Mouse (Mus musculus) liver, embryonic 11.5 days (tissue): ENCODE results near the gene Pcna. TPM values are rescaled to one million over a fixed set of nuclear protein-coding genes. Genes with fewer than 3 reads are reported as not detected.
A peak's percentile ranks its signal among the peaks of the same experiment; 100 is the strongest.

Experiments used
- ATAC-seq: fragments of 200-750 bp; cut with Nextera tagmentation; replicated peaks from 2 replicates; pipeline ENCODE4 v1.8.0; 2017; ENCODE audit warnings: moderate number of reproducible peaks, mild to moderate bottlenecking, moderate TSS enrichment, moderate library complexity; ENCODE audit not compliant: low FRiP score
- DNase-seq: peaks from one replicate; pipeline ENCODE4 v3.0.0-alpha.2; 2017; ENCODE audit warnings: low spot score
- H3K27ac ChIP-seq: fragments of 300-500 bp; sonication (generic); 2 replicates; pipeline ENCODE4 v1.5.1; 2014; ENCODE audit warnings: mild to moderate bottlenecking, low read depth, low read length, control low read depth
- H3K27me3 ChIP-seq: fragments of 300-500 bp; sonication (generic); replicated peaks from 2 replicates; pipeline ENCODE4 v1.6.1; 2014; ENCODE audit warnings: low read length, mixed read lengths; ENCODE audit not compliant: control insufficient read depth, insufficient read depth
- H3K36me3 ChIP-seq: fragments of 300-500 bp; sonication (generic); 2 replicates; pipeline ENCODE4 v1.6.1; 2014; ENCODE audit warnings: mild to moderate bottlenecking, low read length, moderate library complexity, mixed read lengths; ENCODE audit not compliant: control insufficient read depth, insufficient read depth
- H3K4me1 ChIP-seq: fragments of 300-500 bp; sonication (generic); replicated peaks from 2 replicates; pipeline ENCODE4 v1.6.1; 2014; ENCODE audit warnings: low read length, mixed read lengths; ENCODE audit not compliant: control insufficient read depth, insufficient read depth
- H3K4me2 ChIP-seq: fragments of 300-500 bp; sonication (generic); 2 replicates; pipeline ENCODE4 v1.6.1; 2014; ENCODE audit warnings: mild to moderate bottlenecking, control low read depth, moderate library complexity
- H3K4me3 ChIP-seq: fragments of 300-500 bp; sonication (generic); 2 replicates; pipeline ENCODE4 v1.5.1; 2014; ENCODE audit warnings: low read depth, low read length, control low read depth
- H3K9ac ChIP-seq: fragments of 300-500 bp; sonication (generic); 2 replicates; pipeline ENCODE4 v1.6.1; 2014; ENCODE audit warnings: low read depth, low read length, control low read depth
- H3K9me3 ChIP-seq: fragments of 300-500 bp; sonication (generic); 2 replicates; pipeline ENCODE4 v1.6.1; 2016; ENCODE audit warnings: low read length, inconsistent platforms, mixed read lengths; ENCODE audit not compliant: control insufficient read depth
- WGBS: fragments of 180-500 bp; shearing (Covaris S2); extraction: QIAGEN DNeasy Blood & Tissue Kit; methylation state at CpG from one replicate; pipeline ENCODE4 v1.1.7; 2014; 5-methylcytosine and 5-hydroxymethylcytosine counted together
- polyA plus RNA-seq: library from polyadenylated mRNA; unstranded; fragments of >200 nt; fragmentation: Nextera tagmentation; extraction: Ambion mirVana; gene quantifications from 2 replicates; pipeline ENCODE4 v1.2.1, GENCODE M21; 2014

Gene Pcna
- polyA plus RNA-seq, 1 experiment from 2014 or later: 415 TPM

- WGBS: 67% methylated on average over 16 of the region's 16 CpGs
- Histone ChIP-seq H3K4me2 (no peak overlapping the region), H3K4me3 (no peak overlapping the region), H3K27me3 (no peaks in the 10 kb centered on the region), H3K36me3 (no peaks in the 10 kb centered on the region), H3K4me1 (no peaks in the 10 kb centered on the region), H3K9ac (no peak overlapping the region), H3K9me3 (no peaks in the 10 kb centered on the region), H3K27ac (no peak overlapping the region)
- DNase-seq (no peak), ATAC-seq (no peak)
These were observed 18.9 kb downstream of the Pcna start for GRCm38 (mm10) chr2:132233985-132234765.

GRCm38 (mm10) chr2:132232413-132232945 lies 20.6 kb downstream of the Pcna start:
- Histone ChIP-seq H3K4me1 (no peaks in the 10 kb centered on the region), H3K27ac (no peak overlapping the region), H3K4me2 (no peak overlapping the region), H3K4me3 (no peak overlapping the region), H3K36me3 (no peaks in the 10 kb centered on the region), H3K9ac (no peak overlapping the region), H3K9me3 (no peaks in the 10 kb centered on the region), H3K27me3 (no peaks in the 10 kb centered on the region)
- 88% methylated on average over 3 of the region's 3 CpGs for WGBS
- DNase-seq: no peak
- no peak for ATAC-seq

- Histone ChIP-seq H3K9ac (no peak overlapping the region), H3K9me3 (no peaks in the 10 kb centered on the region), H3K4me1 (no peaks in the 10 kb centered on the region), H3K4me2 (no peak overlapping the region), H3K4me3 (no peak overlapping the region), H3K27ac (no peak overlapping the region), H3K27me3 (no peaks in the 10 kb centered on the region), H3K36me3 (no peaks in the 10 kb centered on the region)
- ATAC-seq (no peak), DNase-seq (no peak)
- 79% methylated on average over 4 of the region's 4 CpGs for WGBS
These were observed 28.8 kb downstream of the Pcna start for GRCm38 (mm10) chr2:132224359-132224758.

- H3K4me1 ChIP-seq: no peaks in the 10 kb centered on the region
- no peaks in the 10 kb centered on the region for H3K9me3 ChIP-seq
- WGBS: 73% methylated on average over 11 of the region's 11 CpGs
- no peaks in the 10 kb centered on the region for H3K27me3 ChIP-seq
- H3K9ac ChIP-seq: no peak overlapping the region
- ATAC-seq (no peak), DNase-seq (no peak)
- no peak overlapping the region for H3K4me2 ChIP-seq
- H3K27ac ChIP-seq: no peak overlapping the region
- H3K36me3 ChIP-seq: no peaks in the 10 kb centered on the region
- H3K4me3 ChIP-seq: no peak overlapping the region
These were observed 31.5 kb downstream of the Pcna start for GRCm38 (mm10) chr2:132221611-132222073.

- 78% methylated on average over 5 of the region's 5 CpGs for WGBS
- H3K9ac ChIP-seq: no peak overlapping the region
- no peak overlapping the region for H3K27ac ChIP-seq
- ATAC-seq (no peak), DNase-seq (no peak)
- H3K27me3 ChIP-seq: no peaks in the 10 kb centered on the region
- no peak overlapping the region for H3K4me3 ChIP-seq
- H3K4me1 ChIP-seq: no peaks in the 10 kb centered on the region
- no peaks in the 10 kb centered on the region for H3K9me3 ChIP-seq
- no peaks in the 10 kb centered on the region for H3K36me3 ChIP-seq
- no peak overlapping the region for H3K4me2 ChIP-seq
These were observed 41.0 kb downstream of the Pcna start for GRCm38 (mm10) chr2:132211995-132212656.

- no peak overlapping the region for H3K27ac ChIP-seq
- no peak for ATAC-seq
- whole genome bisulfite sequencing: 79% methylated on average over 9 of the region's 9 CpGs
These were observed 42.3 kb downstream of the Pcna start for GRCm38 (mm10) chr2:132210806-132211312.

GRCm38 (mm10) chr2:132208246-132208881 lies 44.8 kb downstream of the Pcna start:
- DNase-seq (no peak), ATAC-seq (peak; percentile 68)
- Histone ChIP-seq H3K36me3 (no peaks in the 10 kb centered on the region), H3K4me3 (no peak overlapping the region), H3K27ac (no peak overlapping the region), H3K4me1 (no peaks in the 10 kb centered on the region), H3K4me2 (peak overlapping the region; percentile 25; the same call in 1 of the 2 replicates), H3K27me3 (no peaks in the 10 kb centered on the region), H3K9me3 (no peaks in the 10 kb centered on the region), H3K9ac (no peak overlapping the region)
- WGBS: 66% methylated on average over 8 of the region's 8 CpGs

More at GRCm38 (mm10) chr2:132210806-132211312, 42.3 kb downstream of the Pcna start:
- Histone ChIP-seq H3K9ac (no peak overlapping the region), H3K4me3 (no peak overlapping the region), H3K9me3 (no peaks in the 10 kb centered on the region), H3K4me1 (no peaks in the 10 kb centered on the region), H3K36me3 (no peaks in the 10 kb centered on the region), H3K4me2 (no peak overlapping the region), H3K27me3 (no peaks in the 10 kb centered on the region)
- DNase-seq: no peak

- H3K9me3 ChIP-seq: no peaks in the 10 kb centered on the region
- no peaks in the 10 kb centered on the region for H3K27me3 ChIP-seq
- no peak overlapping the region for H3K27ac ChIP-seq
- no peak overlapping the region for H3K4me2 ChIP-seq
- 81% methylated on average over 16 of the region's 16 CpGs for WGBS
- ATAC-seq: no peak
- no peaks in the 10 kb centered on the region for H3K4me1 ChIP-seq
- H3K36me3 ChIP-seq: no peaks in the 10 kb centered on the region
- DNase-seq: no peak
- no peak overlapping the region for H3K9ac ChIP-seq
- H3K4me3 ChIP-seq: no peak overlapping the region
These were observed 46.7 kb downstream of the Pcna start for GRCm38 (mm10) chr2:132206316-132206881.
